Mouse (Mus musculus): ENCODE results near the gene Mprip. TPM values are rescaled to one million over a fixed set of nuclear protein-coding genes. Genes with fewer than 3 reads are reported as not detected.
"Not testable (repeated sequence)": the region's sequence is repeated elsewhere in the genome, so short reads cannot be mapped to it uniquely, and the experiment has no call there.

Mprip gene
- polyA plus RNA-seq (2016; fragmentation: Nextera tagmentation; extraction: Ambion mirVana), result 52.3 and 62.9 TPM in 2 replicates

DNA sequence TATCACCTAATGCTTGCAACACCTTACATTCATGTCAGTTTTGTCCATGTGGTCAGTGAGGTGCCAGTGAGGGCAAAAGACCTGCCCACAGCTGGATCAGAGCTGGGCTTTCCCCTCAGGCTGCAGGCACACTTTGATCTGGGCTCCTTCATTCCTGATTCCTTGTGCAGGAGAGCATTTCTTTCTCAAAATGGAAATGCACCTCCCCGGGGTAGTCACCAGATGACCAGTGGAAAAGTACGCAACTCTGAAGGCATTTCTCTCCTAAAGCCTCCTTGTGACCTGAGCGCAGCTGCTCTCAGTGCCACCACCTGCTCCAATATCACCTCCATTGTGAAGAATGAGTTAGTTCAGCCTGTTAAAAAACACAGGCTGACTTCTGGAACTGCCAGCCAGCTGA lies at the start of gene Mprip:
Gene Mprip, plus strand, starts transcription at position 301 of the 400 bp plus-strand sequence.
- no peak for DNase-seq (ENCODE audit: low spot score)
- Histone ChIP-seq H3K27me3 (ENCODE audit: low read depth, poor library complexity, severe bottlenecking) (0 out of 2 replicates have a peak, but pooled peaks cover 3% of the 10 kb centered on the region), H3K4me1 (peaks cover 40% of the 10 kb centered on the region), H3K9me3 (replicated peaks) (no peaks in the 10 kb centered on the region), H3K36me3 (peaks cover 4% of the 10 kb centered on the region; the same call in 1 of the 2 replicates), H3K27ac (peak within 1 kb of the TSS; percentile 92), H3K4me3 (peak within 1 kb of the TSS; percentile 79)
- 55% methylated on average over 3 of the region's 3 CpGs for WGBS

DNA sequence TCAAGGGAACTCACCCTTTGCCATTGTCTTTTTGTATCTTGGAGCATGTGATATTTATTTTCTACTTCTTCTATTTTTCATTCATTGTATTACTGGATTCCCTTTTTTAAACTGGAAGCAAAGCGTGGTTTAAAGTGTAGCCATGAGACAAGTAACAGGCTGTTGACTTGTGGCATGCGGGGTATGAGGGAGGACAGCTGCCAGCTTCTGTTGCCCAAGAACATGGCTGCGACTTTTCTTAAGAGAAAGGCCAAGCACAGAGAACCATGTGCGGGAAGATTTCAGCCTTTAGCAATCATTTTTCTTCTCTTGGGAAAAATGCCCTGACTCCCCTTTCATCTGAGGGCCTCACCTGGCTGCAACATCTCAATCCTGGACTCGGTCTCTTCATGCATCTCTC lies 49.5 kb upstream of the Mprip start:
- Histone ChIP-seq H3K9me3 (replicated peaks) (no peaks in the 10 kb centered on the region), H3K36me3 (no peaks in the 10 kb centered on the region)
- WGBS, result 87% methylated on average over 5 of the region's 5 CpGs

DNA sequence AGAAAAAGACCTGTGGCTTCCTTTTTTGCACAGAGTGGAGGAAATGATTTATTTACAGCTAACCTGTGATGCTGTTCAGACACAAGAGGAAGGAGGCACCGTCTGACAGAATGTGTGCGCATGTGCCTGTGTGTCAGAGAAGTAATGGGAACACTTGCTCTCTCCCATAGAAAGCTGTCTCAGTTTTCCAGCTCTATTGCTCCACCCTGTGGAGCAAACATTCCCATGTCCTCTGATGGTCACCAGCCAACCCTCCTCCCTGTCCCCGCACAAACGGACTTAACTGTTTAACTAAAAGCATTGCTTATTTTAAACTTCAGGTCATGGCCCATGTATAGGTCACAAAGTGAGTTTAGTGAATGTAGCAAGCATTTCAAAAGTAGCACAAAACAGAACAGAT lies 47.0 kb upstream of the Mprip start:
- Histone ChIP-seq H3K27ac (no peak overlapping the region), H3K9me3 (replicated peaks) (no peaks in the 10 kb centered on the region), H3K4me1 (no peaks in the 10 kb centered on the region), H3K27me3 (ENCODE audit: low read depth, poor library complexity, severe bottlenecking) (no peaks in the 10 kb centered on the region), H3K36me3 (no peaks in the 10 kb centered on the region), H3K4me3 (no peak overlapping the region)
- no peak for DNase-seq (ENCODE audit: low spot score)
- 62% methylated on average over 4 of the region's 4 CpGs for WGBS

More for the DNA sequence above, 49.5 kb upstream of the Mprip start:
- Histone ChIP-seq H3K4me1 (no peaks in the 10 kb centered on the region), H3K4me3 (no peak overlapping the region), H3K27ac (no peak overlapping the region), H3K27me3 (ENCODE audit: low read depth, poor library complexity, severe bottlenecking) (no peaks in the 10 kb centered on the region)
- no peak for DNase-seq (ENCODE audit: low spot score)

DNA sequence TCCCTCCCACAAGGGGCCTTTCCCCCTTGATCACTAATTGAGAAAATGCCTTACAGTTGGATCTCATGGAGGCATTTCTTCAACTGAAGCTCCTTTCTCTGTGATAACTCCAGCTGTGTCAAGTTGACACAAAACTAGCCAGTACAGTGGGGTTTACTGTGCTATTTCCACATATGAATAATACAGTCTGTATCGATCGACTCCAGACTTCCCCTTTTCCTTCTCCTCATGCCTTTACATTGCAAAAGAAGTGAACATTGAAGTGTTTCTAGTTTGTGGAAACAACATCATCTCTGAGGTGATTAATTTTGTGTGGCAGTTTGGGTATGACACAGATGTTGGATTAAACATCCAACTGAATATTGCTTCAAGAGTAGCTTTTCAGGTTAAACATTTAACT lies 44.1 kb upstream of the Mprip start:
- 97% methylated on average over 2 of the region's 2 CpGs for WGBS
- H3K4me3 ChIP-seq; H3K4me1 ChIP-seq; H3K9me3 ChIP-seq (replicated peaks); H3K27ac ChIP-seq; H3K27me3 ChIP-seq (ENCODE audit: low read depth, poor library complexity, severe bottlenecking); DNase-seq (ENCODE audit: low spot score); H3K36me3 ChIP-seq: not testable (repeated sequence)

DNA sequence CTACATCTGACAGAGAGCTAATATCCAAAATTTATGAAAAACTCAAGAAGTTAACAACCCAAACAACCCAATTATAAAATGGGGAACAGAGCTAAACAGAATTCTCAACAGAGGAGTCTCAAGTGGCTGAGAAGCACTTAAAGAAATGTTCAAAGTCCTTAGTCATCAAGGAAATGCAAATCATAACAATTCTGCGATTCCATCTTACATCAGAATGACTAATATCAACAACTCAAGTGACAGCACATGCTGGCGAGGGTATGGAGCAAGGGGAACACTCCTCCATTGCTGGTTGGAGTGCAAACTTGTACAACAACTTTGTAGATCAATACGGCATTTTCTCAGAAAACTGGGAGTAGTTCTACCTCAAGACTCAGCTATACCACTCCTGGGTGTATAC lies 38.9 kb upstream of the Mprip start:
- Histone ChIP-seq H3K9me3 (replicated peaks) (no peaks in the 10 kb centered on the region), H3K36me3 (no peaks in the 10 kb centered on the region), H3K4me1 (no peaks in the 10 kb centered on the region), H3K4me3 (no peak overlapping the region), H3K27me3 (ENCODE audit: low read depth, poor library complexity, severe bottlenecking) (no peaks in the 10 kb centered on the region), H3K27ac (no peak overlapping the region)
- 77% methylated on average over 3 of the region's 3 CpGs for WGBS
- no peak for DNase-seq (ENCODE audit: low spot score)

DNA sequence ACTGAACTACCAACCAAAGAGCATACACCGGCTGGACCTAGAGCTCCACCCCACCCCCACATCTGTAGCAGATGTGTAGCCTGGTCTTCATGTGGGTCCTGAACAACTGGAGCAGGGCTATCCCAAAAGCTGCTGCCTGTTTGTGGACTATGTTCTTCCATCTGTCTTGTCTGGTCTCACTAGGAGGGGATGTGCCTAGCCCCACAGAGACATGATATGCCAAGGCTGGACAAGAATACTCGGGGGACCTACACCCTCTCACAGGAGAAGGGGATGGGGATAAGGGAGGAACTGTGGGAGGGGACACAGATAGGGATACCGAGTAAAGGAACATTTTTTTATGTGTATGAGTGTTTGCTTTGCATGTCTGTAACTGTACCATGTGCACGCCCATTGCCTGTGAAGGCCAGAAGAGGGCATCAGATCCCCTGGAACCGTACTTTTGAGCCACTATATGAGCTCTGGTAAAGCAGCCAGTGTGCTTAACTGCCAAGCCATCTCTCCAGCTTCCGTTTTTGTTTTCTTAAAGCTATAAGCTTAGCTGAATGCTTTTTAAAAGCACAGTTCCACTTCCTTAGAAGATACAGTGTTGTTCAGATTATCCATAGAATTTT lies 37.0 kb upstream of the Mprip start:
- no peaks in the 10 kb centered on the region for H3K9me3 ChIP-seq (replicated peaks)
- H3K4me3 ChIP-seq, result no peak overlapping the region
- DNase-seq (ENCODE audit: low spot score), result peak; percentile 47
- H3K27ac ChIP-seq, result no peak overlapping the region
- no peaks in the 10 kb centered on the region for H3K27me3 ChIP-seq (ENCODE audit: low read depth, poor library complexity, severe bottlenecking)
- no peaks in the 10 kb centered on the region for H3K36me3 ChIP-seq
- no peaks in the 10 kb centered on the region for H3K4me1 ChIP-seq
- WGBS, result 45% methylated on average over 6 of the region's 6 CpGs

DNA sequence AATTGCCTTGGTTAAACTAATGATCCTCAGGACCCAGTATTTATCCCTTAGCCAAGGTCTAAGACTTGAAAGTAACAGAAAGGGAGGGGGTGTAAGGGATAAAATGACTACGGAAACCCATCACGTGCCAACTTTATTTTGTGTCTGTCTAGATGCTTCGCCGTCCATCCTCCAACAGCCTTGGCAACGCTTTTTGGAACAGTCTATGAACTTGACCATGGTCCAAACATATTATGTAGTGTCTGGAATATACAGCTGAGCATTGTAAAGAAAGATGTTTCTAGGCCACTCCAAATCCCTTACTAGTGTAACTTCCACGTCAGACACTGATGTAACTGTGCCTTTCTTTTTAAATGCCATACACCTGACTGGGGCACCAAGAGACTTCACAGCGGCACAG lies 34.9 kb upstream of the Mprip start:
- Histone ChIP-seq H3K27me3 (ENCODE audit: low read depth, poor library complexity, severe bottlenecking) (no peaks in the 10 kb centered on the region), H3K4me3 (no peak overlapping the region), H3K4me1 (no peaks in the 10 kb centered on the region), H3K27ac (no peak overlapping the region), H3K36me3 (no peaks in the 10 kb centered on the region), H3K9me3 (replicated peaks) (no peaks in the 10 kb centered on the region)
- WGBS, result 87% methylated on average over 7 of the region's 7 CpGs
- DNase-seq (ENCODE audit: low spot score), result no peak

DNA sequence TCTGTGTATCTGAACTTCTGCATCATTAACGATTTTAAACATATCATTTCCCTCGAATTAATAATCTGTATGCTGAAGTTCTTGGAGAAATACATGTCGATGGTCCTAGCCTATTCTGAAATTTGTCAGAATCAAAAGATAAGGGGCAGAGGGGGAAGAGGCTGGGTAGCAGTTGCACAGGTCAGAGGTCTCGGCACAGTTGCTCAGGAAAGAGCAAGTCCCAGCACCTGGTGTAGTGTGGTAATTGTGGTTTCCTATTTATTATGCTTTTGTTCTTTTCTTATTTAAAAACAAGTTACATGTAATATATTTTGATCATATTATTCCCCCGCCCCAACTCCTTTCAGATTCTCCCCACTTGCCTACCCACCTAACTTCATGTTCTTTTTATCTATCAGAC lies 32.9 kb upstream of the Mprip start:
- H3K36me3 ChIP-seq, result no peaks in the 10 kb centered on the region
- no peaks in the 10 kb centered on the region for H3K9me3 ChIP-seq (replicated peaks)
- no peak for DNase-seq (ENCODE audit: low spot score)
- no peaks in the 10 kb centered on the region for H3K4me1 ChIP-seq
- no peak overlapping the region for H3K27ac ChIP-seq
- no peak overlapping the region for H3K4me3 ChIP-seq
- no peaks in the 10 kb centered on the region for H3K27me3 ChIP-seq (ENCODE audit: low read depth, poor library complexity, severe bottlenecking)
- WGBS, result 83% methylated on average over 5 of the region's 5 CpGs

DNA sequence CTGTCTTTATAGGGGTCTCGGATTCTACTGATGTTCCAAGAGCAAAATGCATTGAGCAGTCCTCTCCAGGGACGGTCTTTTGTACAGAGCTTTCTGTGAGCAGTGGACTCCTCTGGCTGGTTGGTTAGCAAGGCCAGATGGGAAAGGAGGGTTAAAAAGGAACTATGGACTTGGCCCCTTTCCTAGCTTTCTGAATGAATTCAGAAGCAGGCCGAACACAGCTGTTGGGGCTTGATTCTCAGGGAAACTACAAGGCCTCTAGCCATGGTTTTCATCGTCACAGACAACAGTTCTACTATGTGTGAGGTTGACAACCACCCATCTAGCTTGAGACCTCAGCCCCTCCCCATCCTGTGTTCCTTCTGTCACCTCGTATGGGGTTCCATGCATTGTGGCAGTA lies 31.2 kb upstream of the Mprip start:
- no peaks in the 10 kb centered on the region for H3K27me3 ChIP-seq (ENCODE audit: low read depth, poor library complexity, severe bottlenecking)
- H3K4me3 ChIP-seq, result no peak overlapping the region
- 86% methylated on average over 5 of the region's 5 CpGs for WGBS
- no peaks in the 10 kb centered on the region for H3K4me1 ChIP-seq
- no peaks in the 10 kb centered on the region for H3K9me3 ChIP-seq (replicated peaks)
- no peak overlapping the region for H3K27ac ChIP-seq
- DNase-seq (ENCODE audit: low spot score), result no peak
- H3K36me3 ChIP-seq, result no peaks in the 10 kb centered on the region

DNA sequence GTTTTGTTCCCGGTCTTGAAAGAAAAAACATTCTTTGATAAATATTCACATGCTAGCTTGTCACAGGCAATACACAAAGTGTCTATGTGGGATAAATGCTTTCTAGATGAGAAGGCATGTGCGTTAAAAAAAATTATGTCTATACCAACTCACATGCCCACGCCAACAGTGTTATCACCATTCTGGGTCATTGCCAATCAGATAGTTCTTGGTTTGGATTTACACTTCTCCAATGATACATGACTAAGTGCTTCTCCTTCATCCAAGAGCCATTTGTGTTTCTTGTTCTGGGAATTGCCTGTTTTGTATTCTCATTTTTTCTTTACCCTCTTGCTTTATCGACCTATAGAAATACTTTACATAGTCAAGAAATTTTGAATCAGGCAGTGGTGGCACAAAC lies 29.1 kb upstream of the Mprip start:
- no peak for DNase-seq (ENCODE audit: low spot score)
- no peaks in the 10 kb centered on the region for H3K36me3 ChIP-seq
- H3K4me1 ChIP-seq, result peaks cover 4% of the 10 kb centered on the region; the same call in 1 of the 2 replicates
- no peaks in the 10 kb centered on the region for H3K27me3 ChIP-seq (ENCODE audit: low read depth, poor library complexity, severe bottlenecking)
- WGBS, result 91% methylated on average over 4 of the region's 4 CpGs
- H3K4me3 ChIP-seq, result no peak overlapping the region
- no peaks in the 10 kb centered on the region for H3K9me3 ChIP-seq (replicated peaks)
- no peak overlapping the region for H3K27ac ChIP-seq

DNA sequence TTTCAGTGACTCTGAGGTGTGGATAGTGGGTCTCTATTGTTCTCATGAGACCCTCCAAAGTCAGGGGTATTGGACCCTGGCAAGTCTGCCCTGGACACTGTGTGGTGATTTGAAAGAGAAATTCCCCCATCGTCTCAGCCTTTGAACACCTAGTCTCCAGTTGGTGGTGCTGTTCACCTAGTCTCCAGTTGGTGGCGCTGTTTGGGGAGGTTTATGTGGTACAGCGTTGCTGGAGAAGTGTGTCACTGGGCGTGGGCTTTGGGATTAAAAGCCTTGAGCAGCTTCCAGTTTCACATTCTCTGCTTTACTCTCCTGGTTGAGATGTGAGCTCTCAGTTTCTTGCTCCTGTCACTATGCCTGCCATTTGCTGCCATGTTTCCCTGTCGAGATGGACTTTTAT lies 28.1 kb upstream of the Mprip start:
- DNase-seq (ENCODE audit: low spot score), result peak; percentile 61

DNA sequence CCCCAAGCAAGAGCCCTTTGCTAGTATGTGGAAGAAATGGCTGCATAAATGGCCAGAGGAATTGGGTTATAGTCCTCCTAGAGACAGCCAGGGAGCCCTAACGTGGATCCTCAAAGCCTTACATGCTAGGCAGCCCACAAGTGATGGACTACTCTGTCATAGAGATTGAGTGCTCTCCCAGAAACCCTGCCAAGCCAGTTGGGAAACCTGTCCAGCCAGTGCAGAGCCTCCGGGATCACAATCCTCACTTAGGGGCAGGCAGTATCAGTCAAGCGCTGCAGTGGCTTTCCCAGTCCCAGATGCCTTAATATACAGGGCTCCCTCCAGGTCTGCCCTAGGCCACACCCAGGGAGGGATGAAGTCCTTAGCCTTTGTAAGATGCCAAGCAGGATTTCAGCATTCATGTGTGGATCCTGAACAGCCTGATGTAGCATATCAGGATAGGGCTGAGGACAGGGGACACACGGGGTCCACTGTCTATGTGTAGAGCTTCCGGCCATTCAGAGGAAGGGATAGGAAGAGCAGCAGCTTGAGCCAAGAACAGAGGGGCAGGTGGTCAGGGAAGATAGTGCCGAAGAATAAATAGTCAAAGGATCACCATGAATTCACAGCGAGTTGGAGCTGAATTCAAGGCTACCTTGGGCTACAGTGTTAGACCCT lies 27.0 kb upstream of the Mprip start:
- no peaks in the 10 kb centered on the region for H3K27me3 ChIP-seq (ENCODE audit: low read depth, poor library complexity, severe bottlenecking)
- WGBS, result 85% methylated on average over 7 of the region's 7 CpGs
- no peak overlapping the region for H3K27ac ChIP-seq
- H3K4me3 ChIP-seq, result no peak overlapping the region
- H3K9me3 ChIP-seq (replicated peaks), result no peaks in the 10 kb centered on the region
- peak; percentile 44 for DNase-seq (ENCODE audit: low spot score)
- no peaks in the 10 kb centered on the region for H3K36me3 ChIP-seq
- H3K4me1 ChIP-seq, result peaks cover 4% of the 10 kb centered on the region; the same call in 1 of the 2 replicates

More for the DNA sequence above, 28.1 kb upstream of the Mprip start:
- Histone ChIP-seq H3K4me1 (peaks cover 4% of the 10 kb centered on the region; the same call in 1 of the 2 replicates), H3K27ac (no peak overlapping the region), H3K9me3 (replicated peaks) (no peaks in the 10 kb centered on the region), H3K4me3 (no peak overlapping the region), H3K27me3 (ENCODE audit: low read depth, poor library complexity, severe bottlenecking) (no peaks in the 10 kb centered on the region), H3K36me3 (no peaks in the 10 kb centered on the region)
- WGBS, result 27% methylated on average over 5 of the region's 5 CpGs

DNA sequence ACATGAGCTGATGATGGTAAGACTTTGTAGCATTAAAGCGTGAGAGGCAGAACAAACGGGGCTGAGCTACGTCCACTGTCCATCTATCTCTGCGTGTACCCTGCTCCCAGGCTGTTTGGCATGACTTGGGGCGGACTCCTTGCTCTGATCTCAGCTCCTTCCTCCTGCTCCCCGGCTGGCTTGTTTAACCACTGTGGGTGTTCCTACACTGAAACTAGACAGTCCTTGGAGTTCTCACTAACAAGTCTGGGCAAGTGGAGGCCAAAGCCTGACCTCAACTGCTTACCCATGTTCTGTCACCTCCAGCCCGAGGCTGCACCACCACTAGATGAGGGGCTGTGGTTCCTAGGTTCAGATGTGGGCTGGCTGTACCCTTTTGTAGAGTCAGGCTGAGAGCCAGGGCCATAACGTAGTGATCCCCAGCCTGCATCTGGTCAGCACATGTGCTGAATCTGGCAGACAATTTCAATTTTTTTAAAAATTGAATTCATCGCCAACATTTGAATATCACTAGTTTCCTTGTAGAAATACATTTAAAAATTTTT lies 25.8 kb upstream of the Mprip start:
- WGBS, result 74% methylated on average over 9 of the region's 9 CpGs

More for the DNA sequence above, 25.8 kb upstream of the Mprip start:
- no peaks in the 10 kb centered on the region for H3K9me3 ChIP-seq (replicated peaks)
- no peak overlapping the region for H3K27ac ChIP-seq
- no peaks in the 10 kb centered on the region for H3K36me3 ChIP-seq
- no peak overlapping the region for H3K4me3 ChIP-seq
- H3K27me3 ChIP-seq (ENCODE audit: low read depth, poor library complexity, severe bottlenecking), result no peaks in the 10 kb centered on the region
- no peak for DNase-seq (ENCODE audit: low spot score)
- H3K4me1 ChIP-seq, result peaks cover 4% of the 10 kb centered on the region; the same call in 1 of the 2 replicates

Measured in limb, embryonic 10.5 days (tissue).